Mouse (Mus musculus): ENCODE data around the gene Nedd9.

Nedd9 gene

GRCm38 (mm10) chr13:41491522-41491921 is 4.4 kb upstream of the Nedd9 start:
- DNase-seq: no peak

DNA sequence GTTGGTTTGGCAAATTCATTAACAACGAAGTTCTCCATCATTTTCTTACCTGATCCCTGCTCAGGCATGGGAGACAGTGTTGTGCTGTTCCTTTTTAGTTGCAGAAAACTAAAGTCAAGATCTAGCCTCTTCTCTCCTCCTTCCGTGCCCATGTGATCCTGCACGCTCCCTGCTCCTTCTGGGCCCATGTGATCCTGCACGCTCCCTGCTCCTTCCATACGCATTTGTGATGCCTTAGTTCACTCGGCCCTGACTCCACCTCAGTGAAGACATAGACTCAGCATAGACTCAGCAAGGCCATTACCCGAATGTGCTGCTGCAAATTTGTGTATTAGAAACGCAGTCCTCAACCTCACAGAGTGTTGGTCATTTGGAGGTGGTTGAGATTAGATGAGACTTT is 3.1 kb upstream of the Nedd9 start:
- DNase-seq: no peak

- peak in 1 of 2 experiments; percentile 8 for DNase-seq
Observed at GRCm38 (mm10) chr13:41489705-41490275, 2.6 kb upstream of the Nedd9 start.

DNA sequence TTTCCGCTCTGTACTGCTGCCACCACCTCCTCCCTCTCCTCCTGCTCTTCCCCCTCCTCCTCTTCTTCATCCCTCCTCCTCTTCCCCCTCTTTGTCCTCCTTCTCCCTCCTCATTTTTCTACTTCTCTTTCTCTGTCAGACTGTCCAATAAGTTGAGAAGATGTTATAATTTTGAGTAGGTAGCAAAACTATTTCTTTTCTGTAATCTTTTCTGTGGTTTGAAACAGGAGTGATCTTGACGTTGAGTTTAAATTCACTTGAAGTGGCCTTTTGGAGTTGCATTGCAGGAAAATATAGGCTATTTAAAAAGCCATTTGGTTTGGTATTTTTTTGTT is 214 bp upstream of the Nedd9 start:
- no peak for DNase-seq

DNA sequence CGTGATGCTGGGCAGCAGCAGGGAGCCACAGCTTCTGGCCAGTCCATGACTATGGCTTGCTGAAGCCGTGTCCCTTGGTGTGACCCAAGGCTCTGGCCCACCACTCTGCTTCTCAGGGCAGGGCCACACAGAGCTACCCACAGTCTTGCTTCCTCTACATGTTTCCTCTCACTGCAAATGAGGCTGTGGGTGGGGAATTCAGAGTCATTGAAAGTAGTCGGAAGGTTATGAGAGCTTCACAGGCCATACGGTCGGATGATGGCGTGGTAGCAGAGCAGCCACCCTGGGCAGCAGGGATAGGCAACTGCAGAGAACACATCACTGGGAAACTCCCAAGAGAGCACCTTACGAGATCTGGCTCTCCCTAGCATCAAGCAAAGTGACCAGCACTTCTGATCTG is 3.2 kb downstream of the Nedd9 start:
- no peak for DNase-seq

DNA sequence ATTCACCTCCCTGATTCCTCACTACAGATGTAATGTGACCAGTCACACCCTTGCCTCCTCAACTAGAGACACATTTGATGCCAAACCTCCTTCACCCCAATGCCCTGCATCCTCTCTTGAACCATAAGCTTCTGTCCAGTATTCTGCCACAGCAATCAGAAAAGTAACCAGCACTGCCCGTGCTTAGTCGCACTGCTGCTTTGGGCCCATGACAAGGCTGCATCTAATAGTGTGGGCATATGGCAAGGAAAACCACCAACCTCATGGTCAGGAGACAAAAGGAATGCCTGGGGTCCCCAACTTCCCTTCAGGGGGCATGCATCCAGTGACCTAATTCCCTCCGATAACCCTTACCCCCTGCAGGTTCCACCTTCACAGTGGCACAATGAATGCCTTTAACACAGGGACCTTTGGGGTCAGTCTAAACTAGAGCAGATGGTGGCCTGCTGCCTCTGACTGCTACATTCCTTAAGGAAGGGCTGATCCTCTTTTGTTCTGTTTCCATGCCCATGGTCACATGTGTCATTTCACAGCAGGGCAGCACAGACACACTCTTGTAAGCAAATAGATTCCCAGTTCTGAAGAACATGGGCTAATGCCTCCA is 4.7 kb downstream of the Nedd9 start:
- no peak for DNase-seq

DNA sequence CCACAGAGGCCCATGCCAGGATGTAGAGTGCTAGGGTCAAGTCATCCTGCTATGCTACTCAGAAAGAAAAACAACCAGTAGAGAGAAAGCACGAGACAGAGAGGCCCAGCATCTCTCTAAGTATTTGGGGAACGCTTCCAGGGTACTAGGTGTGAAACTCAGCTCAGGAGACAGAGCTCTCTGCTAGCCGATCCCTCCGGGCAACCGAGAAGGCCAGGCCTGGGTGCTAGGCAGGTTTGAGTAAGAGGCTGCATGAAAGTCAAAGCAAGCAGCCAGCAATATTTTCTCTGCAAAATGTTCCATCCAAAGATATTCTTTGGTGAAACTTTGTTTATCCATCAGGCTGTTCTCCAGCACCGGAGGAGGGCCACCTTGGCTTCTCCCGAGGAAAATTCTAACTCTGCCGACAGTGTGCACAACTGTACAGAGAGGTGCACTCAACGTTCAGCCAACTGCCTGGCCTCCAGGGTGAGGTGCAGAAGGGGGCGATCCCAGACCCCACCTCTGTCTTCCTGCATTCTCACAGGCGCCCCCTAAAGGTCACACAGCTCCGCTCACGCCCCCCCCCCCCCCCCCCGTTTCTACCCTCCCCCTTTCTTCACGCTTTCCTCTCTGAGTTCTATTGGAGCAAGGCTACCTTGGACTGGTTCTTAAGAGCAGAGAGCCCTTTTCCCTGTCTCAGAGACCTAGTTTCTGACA is 7.3 kb downstream of the Nedd9 start:
- DNase-seq: no peak

DNA sequence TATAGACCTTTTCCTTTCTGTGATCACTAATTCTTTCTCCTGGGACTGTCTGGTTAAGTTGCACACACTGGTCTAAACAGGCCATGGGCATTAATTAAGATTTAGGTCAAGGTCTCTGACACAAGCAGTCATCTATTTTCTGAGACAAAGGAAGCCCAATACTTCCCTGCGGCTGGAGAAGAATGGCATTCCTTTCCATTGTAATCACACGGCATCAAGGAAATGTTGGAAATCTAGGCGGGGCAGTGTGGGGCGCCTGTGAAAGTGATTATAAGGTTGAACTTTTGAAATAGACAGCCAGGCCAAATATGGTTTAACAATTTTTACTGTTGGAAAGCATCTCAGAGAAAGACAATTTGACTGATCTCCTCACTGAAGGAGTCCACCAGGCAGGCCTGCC is 10.9 kb downstream of the Nedd9 start:
- DNase-seq: peak; percentile 46 to 68

- DNase-seq: no peak
Observed at GRCm38 (mm10) chr13:41474365-41474764, 12.8 kb downstream of the Nedd9 start.

DNA sequence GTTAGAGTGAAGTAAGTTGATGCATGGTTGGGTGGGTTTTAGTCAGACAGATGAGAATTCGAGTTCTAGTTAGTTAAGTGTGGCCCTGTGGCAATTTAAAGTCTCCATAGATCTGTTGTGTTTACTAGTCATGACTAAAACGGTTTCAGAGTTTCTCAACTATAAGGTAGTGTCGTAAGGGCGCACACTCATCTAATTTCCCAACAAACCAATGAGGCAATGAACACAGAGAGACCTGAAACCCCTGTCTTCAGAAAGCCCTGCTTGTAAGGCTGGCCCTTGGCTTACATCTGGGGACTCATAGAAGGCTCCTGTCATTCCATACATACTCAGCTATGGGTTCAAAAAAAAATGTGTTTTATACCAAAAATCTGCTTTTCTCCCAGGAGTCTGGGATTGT is 13.7 kb downstream of the Nedd9 start:
- DNase-seq: no peak

DNA sequence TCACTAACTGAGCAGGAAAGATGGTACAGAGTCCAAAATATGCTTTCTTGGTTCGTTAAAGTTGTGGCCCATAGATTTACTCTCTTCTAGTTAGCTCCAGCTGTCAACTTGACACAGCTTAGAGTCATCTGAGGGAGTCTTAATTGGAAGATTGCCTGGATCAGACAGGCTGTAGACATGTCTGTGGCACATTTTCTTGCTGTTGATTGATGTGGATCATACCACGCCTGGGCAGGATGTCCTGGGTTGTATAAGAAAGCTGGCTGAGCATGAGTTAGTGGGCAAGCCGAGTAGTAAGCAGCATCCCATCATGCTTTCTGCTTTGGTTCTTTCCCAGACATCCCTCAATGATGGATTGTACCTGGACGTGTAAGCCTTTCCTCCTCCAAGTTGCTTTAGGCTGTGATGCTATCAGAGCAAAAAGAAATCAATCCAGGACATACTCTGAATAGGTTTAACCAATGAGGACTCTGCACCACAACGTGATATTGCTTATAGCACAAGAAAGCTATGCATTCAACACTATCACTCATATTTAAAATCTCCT is 14.2 kb downstream of the Nedd9 start:
- no peak for DNase-seq

DNA sequence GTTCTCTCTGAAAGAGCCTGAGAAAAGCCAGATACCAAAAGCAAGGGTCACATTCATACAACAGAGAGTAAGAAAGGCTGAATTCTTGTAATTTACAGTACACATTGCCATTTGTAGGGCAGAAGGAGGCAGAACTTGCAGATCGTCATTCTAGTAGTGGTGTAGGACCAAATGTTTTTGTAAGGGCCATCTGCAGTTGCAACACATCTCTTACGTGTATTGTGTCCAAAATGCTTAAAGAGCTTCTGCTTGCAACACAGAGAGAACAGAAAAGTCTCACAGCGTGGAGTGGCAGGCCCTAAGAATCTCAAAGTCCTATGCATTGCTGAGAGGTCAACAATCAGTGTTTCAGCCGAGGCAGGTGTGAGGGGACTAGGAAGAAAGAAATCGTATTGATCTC is 18.9 kb downstream of the Nedd9 start:
- DNase-seq: no peak

DNA sequence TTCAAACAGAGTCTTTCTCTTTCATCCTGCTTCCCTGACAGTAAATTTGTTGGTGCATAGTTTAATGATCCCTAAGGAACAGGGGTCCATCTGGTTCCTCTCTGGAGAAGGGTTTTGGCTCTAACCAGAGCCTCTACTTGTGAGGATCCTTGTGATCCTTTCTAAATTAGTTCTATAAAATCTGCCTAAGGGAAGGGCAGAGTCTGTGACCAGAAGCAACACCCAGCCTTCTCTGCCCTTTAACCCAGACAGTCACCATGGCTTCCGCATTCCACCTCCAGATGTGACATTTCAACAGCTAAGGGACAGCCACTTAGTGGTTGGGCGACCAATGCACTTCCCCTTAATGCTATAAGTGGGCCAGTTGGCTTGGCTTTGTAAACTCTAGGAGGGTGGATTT is 20.1 kb downstream of the Nedd9 start:
- DNase-seq: peak; percentile 51 to 62

DNA sequence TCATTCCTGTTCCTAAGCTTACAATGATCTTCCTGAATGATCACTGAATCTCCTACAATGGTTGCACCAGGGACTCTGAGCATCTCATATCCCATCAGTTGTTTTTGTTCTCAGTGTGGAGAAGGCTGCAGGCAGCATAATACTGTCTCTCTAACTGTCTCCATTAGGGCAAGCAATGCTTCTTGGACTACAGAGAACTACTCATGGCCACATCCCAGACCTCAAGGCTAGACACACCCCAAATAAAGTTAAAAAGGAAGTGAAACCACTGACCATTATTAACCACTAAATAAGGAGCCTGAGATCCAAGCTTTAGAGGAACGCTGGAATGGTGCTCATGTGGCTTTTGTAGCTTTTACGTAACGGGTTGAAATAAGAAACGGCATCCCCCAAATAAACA is 20.5 kb downstream of the Nedd9 start:
- peak in 1 of 2 experiments; percentile 31 for DNase-seq

- DNase-seq: peak; percentile 69 to 86
Observed at GRCm38 (mm10) chr13:41466191-41466590, 21.0 kb downstream of the Nedd9 start.

DNA sequence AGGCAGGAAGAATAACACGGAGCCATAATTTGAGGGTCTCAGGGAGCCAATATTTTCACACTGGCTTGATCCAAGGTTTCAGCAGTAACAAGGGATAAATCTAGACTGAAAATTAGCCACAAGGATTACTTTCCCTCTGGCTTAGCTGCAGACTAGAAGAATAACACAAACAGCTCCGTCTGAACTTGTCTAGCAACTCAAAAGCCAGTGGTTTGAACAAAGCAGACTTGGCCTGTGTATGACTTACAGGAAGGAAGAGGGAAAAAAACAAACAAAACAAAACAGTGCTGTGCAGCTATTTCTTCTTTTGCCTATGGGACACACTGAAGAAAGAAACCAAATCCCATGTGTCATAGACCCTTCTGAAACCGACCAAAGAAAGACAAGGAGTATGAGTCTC is 25.7 kb downstream of the Nedd9 start:
- DNase-seq: peak in 1 of 2 experiments; percentile 18

GRCm38 (mm10) chr13:41459683-41460286 is 27.4 kb downstream of the Nedd9 start:
- DNase-seq: peak in 1 of 2 experiments; percentile 37

DNA sequence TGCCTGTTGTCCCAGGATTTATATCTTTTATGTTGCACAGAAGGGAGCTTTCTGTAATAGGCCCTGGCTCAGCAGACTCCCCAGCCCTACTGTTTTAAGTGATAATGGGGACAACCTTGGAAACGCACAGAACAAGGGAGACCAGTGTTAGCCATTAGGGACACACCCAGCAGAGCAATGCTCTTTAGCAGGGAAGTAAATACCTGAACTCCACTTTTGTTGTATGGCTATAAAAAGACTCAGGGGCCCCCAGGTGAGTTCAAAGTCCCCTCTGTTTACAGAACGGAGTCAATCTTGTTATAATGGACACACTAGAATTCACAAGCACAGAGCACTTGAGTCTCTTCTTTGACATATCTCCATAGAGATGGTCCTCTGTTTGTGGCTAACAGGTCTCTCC is 28.5 kb downstream of the Nedd9 start:
- no peak for DNase-seq

GRCm38 (mm10) chr13:41457798-41458390 is 29.3 kb downstream of the Nedd9 start:
- peak in 1 of 2 experiments; percentile 31 for DNase-seq

- peak in 1 of 2 experiments; percentile 35 for DNase-seq
Observed at GRCm38 (mm10) chr13:41457030-41457797, 29.9 kb downstream of the Nedd9 start.

DNA sequence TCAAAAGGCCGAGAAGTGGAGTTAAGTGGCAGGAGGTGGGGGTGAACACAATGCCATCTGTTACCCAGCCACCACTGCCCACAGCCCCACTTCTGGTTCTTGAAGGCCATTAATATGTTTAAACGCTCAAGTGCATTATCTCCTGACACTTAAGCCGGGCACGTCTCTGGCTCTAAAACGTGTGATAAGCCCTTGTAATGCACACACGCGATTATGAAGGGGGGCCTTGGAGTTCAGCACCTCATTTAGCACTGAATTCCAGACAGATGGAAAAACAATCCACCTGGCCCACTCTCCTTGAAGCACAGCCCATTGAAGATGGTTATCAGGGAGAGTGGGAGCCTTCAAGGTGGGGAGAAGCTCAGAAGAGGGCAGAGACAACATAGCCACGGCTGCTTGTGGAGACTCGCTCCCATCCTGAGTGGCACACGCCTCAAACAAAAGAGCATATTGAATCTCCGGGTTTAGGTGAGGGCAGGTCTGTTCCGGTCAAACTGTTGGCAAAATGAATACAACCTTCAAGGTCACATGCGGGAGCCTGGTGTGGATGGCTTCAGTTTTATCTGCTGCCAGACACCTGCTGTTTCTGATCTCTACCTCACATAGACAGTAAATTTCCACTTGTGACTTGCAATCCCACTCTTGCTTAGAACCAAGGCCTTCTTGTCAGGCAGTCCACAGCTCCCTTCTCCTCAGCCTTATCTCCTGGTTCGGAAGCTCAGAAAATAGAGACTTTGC is 30.7 kb downstream of the Nedd9 start:
- DNase-seq: no peak
